Mouse (Mus musculus): ENCODE measurements around the gene Dad1. TPM values are rescaled to one million over a fixed set of nuclear protein-coding genes. Genes with fewer than 3 reads are reported as not detected.
A peak's percentile ranks its signal among the peaks of the same experiment; 100 is the strongest.

The Dad1 gene
- polyA plus RNA-seq, 1 experiment from 2014 or later, result 239 TPM

GRCm38 (mm10) chr14:54192462-54192847, 61.4 kb downstream of the Dad1 start:
- H3K4me3 ChIP-seq, result no peak overlapping the region
- H3K9me3 ChIP-seq (replicated peaks), result no peaks in the 10 kb centered on the region
- no peaks in the 10 kb centered on the region for H3K36me3 ChIP-seq
- WGBS, result 85% methylated on average over 3 of the region's 3 CpGs
- no peak for DNase-seq (ENCODE audit: low spot score)
- peaks cover 9% of the 10 kb centered on the region; the same call in 1 of the 2 replicates for H3K4me1 ChIP-seq
- H3K27me3 ChIP-seq (ENCODE audit: low read depth, poor library complexity, severe bottlenecking), result no peaks in the 10 kb centered on the region
- H3K27ac ChIP-seq, result no peak overlapping the region

- Histone ChIP-seq H3K27me3 (ENCODE audit: low read depth, poor library complexity, severe bottlenecking) (no peaks in the 10 kb centered on the region), H3K9me3 (replicated peaks) (no peaks in the 10 kb centered on the region), H3K4me3 (no peak overlapping the region), H3K36me3 (no peaks in the 10 kb centered on the region), H3K4me1 (peaks cover 9% of the 10 kb centered on the region; the same call in 1 of the 2 replicates), H3K27ac (no peak overlapping the region)
- 79% methylated on average over 18 of the region's 18 CpGs for WGBS
- DNase-seq (ENCODE audit: low spot score), result no peak
Observed at GRCm38 (mm10) chr14:54191594-54192461, 62.1 kb downstream of the Dad1 start.

- DNase-seq (ENCODE audit: low spot score), result no peak
- WGBS, result 70% methylated on average over 4 of the region's 4 CpGs
- Histone ChIP-seq H3K36me3 (no peaks in the 10 kb centered on the region), H3K9me3 (replicated peaks) (no peaks in the 10 kb centered on the region), H3K27ac (no peak overlapping the region), H3K4me1 (peaks cover 9% of the 10 kb centered on the region; the same call in 1 of the 2 replicates), H3K4me3 (no peak overlapping the region), H3K27me3 (ENCODE audit: low read depth, poor library complexity, severe bottlenecking) (no peaks in the 10 kb centered on the region)
Observed at GRCm38 (mm10) chr14:54191026-54191390, 62.9 kb downstream of the Dad1 start.

- Histone ChIP-seq H3K4me3 (no peak overlapping the region), H3K36me3 (no peaks in the 10 kb centered on the region), H3K4me1 (peaks cover 9% of the 10 kb centered on the region; the same call in 1 of the 2 replicates), H3K9me3 (replicated peaks) (no peaks in the 10 kb centered on the region), H3K27me3 (ENCODE audit: low read depth, poor library complexity, severe bottlenecking) (no peaks in the 10 kb centered on the region), H3K27ac (no peak overlapping the region)
- no peak for DNase-seq (ENCODE audit: low spot score)
- WGBS, result 64% methylated on average over 7 of the region's 7 CpGs
Observed at GRCm38 (mm10) chr14:54190305-54191025, 63.4 kb downstream of the Dad1 start.

- Histone ChIP-seq H3K27me3 (ENCODE audit: low read depth, poor library complexity, severe bottlenecking) (no peaks in the 10 kb centered on the region), H3K4me3 (no peak overlapping the region), H3K27ac (0 out of 2 replicates have a peak overlapping the region, but pooled peaks have one; percentile 42), H3K9me3 (replicated peaks) (no peaks in the 10 kb centered on the region), H3K4me1 (peaks cover 9% of the 10 kb centered on the region; the same call in 1 of the 2 replicates), H3K36me3 (no peaks in the 10 kb centered on the region)
- whole genome bisulfite sequencing, result 81% methylated on average over 3 of the region's 3 CpGs
- no peak for DNase-seq (ENCODE audit: low spot score)
Observed at GRCm38 (mm10) chr14:54189255-54189654, 64.6 kb downstream of the Dad1 start.

- 83% methylated on average over 6 of the region's 6 CpGs for WGBS
- Histone ChIP-seq H3K9me3 (replicated peaks) (no peaks in the 10 kb centered on the region), H3K4me1 (peaks cover 9% of the 10 kb centered on the region; the same call in 1 of the 2 replicates), H3K36me3 (no peaks in the 10 kb centered on the region), H3K27ac (no peak overlapping the region), H3K4me3 (no peak overlapping the region), H3K27me3 (ENCODE audit: low read depth, poor library complexity, severe bottlenecking) (no peaks in the 10 kb centered on the region)
- DNase-seq (ENCODE audit: low spot score), result no peak
Observed at GRCm38 (mm10) chr14:54187211-54187610, 66.7 kb downstream of the Dad1 start.

Other genes starting within 250 kb of the Dad1 start
- 32.2 and 37.7 TPM in 2 replicates for gene Abhd4, start 84 bp upstream of the Dad1 start, polyA plus RNA-seq (2016; fragmentation: Nextera tagmentation; extraction: Ambion mirVana)
- gene Olfr49, start 30.8 kb upstream of the Dad1 start, polyA plus RNA-seq (2016; fragmentation: Nextera tagmentation; extraction: Ambion mirVana), result not detected in 2 replicates
- 60.5 and 63.1 TPM in 2 replicates for gene Oxa1l, start 106.7 kb upstream of the Dad1 start, polyA plus RNA-seq (2016; fragmentation: Nextera tagmentation; extraction: Ambion mirVana)
- 2.3 and 3.1 TPM in 2 replicates for gene Slc7a7, start 163.7 kb upstream of the Dad1 start, polyA plus RNA-seq (2016; fragmentation: Nextera tagmentation; extraction: Ambion mirVana)
- 198 and 219 TPM in 2 replicates for gene Mrpl52, start 172.8 kb upstream of the Dad1 start, polyA plus RNA-seq (2016; fragmentation: Nextera tagmentation; extraction: Ambion mirVana)
- 68.3 and 84.7 TPM in 2 replicates for gene Mmp14, start 177.5 kb upstream of the Dad1 start, polyA plus RNA-seq (2016; fragmentation: Nextera tagmentation; extraction: Ambion mirVana)
- 23.9 and 24.4 TPM in 2 replicates for gene Lrp10, start 210.0 kb upstream of the Dad1 start, polyA plus RNA-seq (2016; fragmentation: Nextera tagmentation; extraction: Ambion mirVana)
- gene Rem2, start 222.0 kb upstream of the Dad1 start, polyA plus RNA-seq (2016; fragmentation: Nextera tagmentation; extraction: Ambion mirVana), result 3.6 and 5.3 TPM in 2 replicates